Mouse (Mus musculus): ENCODE results near the gene Arpc1b.

DNA sequence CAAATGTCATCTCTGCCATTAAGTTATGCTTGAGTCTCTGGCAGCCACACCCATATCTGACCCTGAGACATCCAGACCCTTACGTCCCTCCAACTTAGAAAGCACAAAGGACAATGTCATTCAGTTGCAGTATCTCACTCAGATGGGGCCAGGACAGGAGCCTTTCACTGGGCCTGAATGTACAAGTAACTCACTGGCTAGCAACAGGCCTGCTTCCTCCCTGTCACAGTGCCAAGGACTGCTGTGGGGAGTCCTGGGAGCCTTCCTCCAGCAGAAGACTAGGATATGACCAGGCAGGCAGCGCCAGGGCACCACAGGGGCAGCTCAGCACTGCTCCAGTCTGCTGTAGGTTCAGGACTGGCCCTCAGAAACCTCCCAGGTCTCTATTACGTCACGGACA is 15.1 kb downstream of the Arpc1b start:
- TF ChIP-seq POLR2A (IDR thresholded peaks at IDR 0.05; ENCODE audit: insufficient read depth, low read depth, low read length) (no peak), CTCF (IDR thresholded peaks at IDR 0.05; ENCODE audit: insufficient read depth, low read depth, low read length) (no peak)
